Mouse (Mus musculus): ENCODE measurements around the gene Cic. TPM values are rescaled to one million over a fixed set of nuclear protein-coding genes. Genes with fewer than 3 reads are reported as not detected.
"Not testable (repeated sequence)": the region's sequence is repeated elsewhere in the genome, so short reads cannot be mapped to it uniquely, and the experiment has no call there.

The Cic gene
- polyA plus RNA-seq, 1 experiment from 2014 or later, result 46.3 TPM

DNA sequence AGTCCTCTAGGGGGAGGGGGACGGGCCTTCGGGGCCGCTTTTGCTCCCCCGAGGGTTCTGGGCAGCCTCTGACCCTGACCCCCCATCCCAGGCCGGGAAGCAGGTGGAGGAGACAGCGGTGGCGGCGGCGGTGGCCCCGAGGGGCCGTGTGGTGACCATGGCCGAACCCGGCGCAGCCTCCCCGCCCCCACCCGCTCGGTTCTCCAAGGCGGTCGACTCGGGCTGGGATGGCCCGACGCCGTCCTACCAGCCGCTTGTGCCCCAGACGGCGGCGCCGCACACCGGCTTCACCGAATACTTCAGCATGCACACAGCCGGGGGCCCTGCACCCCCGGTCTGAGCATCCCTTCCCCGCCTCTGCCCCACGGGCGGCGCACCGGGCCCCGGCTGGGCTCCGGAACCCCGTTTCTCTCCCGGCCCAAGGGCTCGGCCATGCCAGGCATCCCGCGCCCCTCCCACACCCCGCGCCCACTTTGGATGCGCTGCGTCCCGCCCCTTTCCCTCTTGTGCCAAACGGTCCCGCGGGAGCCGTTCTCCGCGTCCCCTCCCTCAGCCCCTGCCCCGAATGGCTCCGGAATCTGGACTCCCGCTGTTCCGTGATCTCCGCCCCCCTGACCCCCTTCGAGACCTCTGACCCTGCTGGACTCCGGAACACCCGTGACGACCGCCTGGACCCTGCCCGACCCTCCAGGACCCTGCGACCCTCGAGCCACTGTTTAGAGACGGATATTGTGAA is 48.0 kb downstream of the Cic start:
- Histone ChIP-seq H3K9ac (peak overlapping the region; percentile 26), H3K4me1 (peaks cover 35% of the 10 kb centered on the region), H3K36me3 (no peaks in the 10 kb centered on the region), H3K4me3 (replicated peaks) (peak overlapping the region; percentile 53), H3K9me3 (replicated peaks) (no peaks in the 10 kb centered on the region), H3K27ac (replicated peaks) (peak overlapping the region; percentile 13; the same call in 1 of the 2 replicates), H3K4me2 (replicated peaks) (peak overlapping the region; percentile 96), H3K27me3 (peaks cover 49% of the 10 kb centered on the region)
- ATAC-seq (ENCODE audit: insufficient number of reproducible peaks, low FRiP score, low TSS enrichment, low read depth), result no peak
- WGBS, result under 1% methylated on average over 67 of the region's 69 CpGs

- peaks cover 40% of the 10 kb centered on the region for H3K4me1 ChIP-seq
- H3K9ac ChIP-seq, result peak within 1 kb of the TSS; percentile 66
- H3K27ac ChIP-seq (replicated peaks), result peak within 1 kb of the TSS; percentile 88
- peak within 1 kb of the TSS; percentile 96 for H3K4me2 ChIP-seq (replicated peaks)
- no peaks in the 10 kb centered on the region for H3K36me3 ChIP-seq
- peaks cover 39% of the 10 kb centered on the region for H3K27me3 ChIP-seq
- H3K9me3 ChIP-seq (replicated peaks), result no peaks in the 10 kb centered on the region
- under 1% methylated on average over 51 of the region's 52 CpGs for WGBS
- ATAC-seq (ENCODE audit: insufficient number of reproducible peaks, low FRiP score, low TSS enrichment, low read depth), result peak; percentile 99
- peak within 1 kb of the TSS; percentile 64 for H3K4me3 ChIP-seq (replicated peaks)
Measured at GRCm38 (mm10) chr7:25316532-25317445, 49.3 kb downstream of the Cic start, which contains the start of gene Megf8. Gene Megf8 (plus strand): TSS chr7:25317164.

- Histone ChIP-seq H3K4me3 (replicated peaks) (peak overlapping the region; percentile 64), H3K9me3 (replicated peaks) (no peaks in the 10 kb centered on the region), H3K4me1 (peaks cover 45% of the 10 kb centered on the region), H3K27me3 (peaks cover 32% of the 10 kb centered on the region), H3K36me3 (no peaks in the 10 kb centered on the region), H3K4me2 (replicated peaks) (peak overlapping the region; percentile 96), H3K27ac (replicated peaks) (peak overlapping the region; percentile 88), H3K9ac (peak overlapping the region; percentile 66)
- ATAC-seq (ENCODE audit: insufficient number of reproducible peaks, low FRiP score, low TSS enrichment, low read depth), result no peak
- 11% methylated on average over 21 of the region's 21 CpGs for WGBS
Measured at GRCm38 (mm10) chr7:25317446-25317999, 50.0 kb downstream of the Cic start.

DNA sequence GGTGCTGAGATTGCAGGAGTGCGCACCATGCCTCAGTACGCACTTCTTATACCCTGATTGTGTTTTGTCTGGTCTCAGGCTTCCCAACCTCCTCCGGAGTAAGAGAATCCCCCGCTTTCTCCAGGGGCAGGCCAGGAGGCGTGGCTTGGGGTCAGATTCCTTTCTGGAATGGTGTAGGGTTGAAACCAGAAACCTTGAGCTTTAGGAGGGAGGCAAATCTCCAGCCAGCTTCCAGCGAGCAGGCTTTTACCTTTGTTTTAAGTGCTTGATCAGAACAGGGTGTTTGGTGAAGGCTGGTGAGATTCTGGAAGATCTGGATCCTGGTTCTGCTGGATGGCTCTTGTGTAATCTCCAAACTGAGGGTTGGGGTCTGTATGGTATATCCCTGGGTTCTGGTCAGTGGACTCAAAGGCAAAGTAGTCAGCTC is 54.6 kb downstream of the Cic start:
- peak; percentile 86 for ATAC-seq (ENCODE audit: insufficient number of reproducible peaks, low FRiP score, low TSS enrichment, low read depth)
- Histone ChIP-seq H3K9me3 (replicated peaks) (no peaks in the 10 kb centered on the region), H3K4me3 (replicated peaks) (peak overlapping the region; percentile 26), H3K36me3 (no peaks in the 10 kb centered on the region; the same call in 1 of the 2 replicates), H3K4me1 (peaks cover 25% of the 10 kb centered on the region), H3K4me2 (replicated peaks) (peak overlapping the region; percentile 34), H3K9ac (peak overlapping the region; percentile 2; the same call in 1 of the 2 replicates), H3K27me3 (no peaks in the 10 kb centered on the region), H3K27ac (replicated peaks) (peak overlapping the region; percentile 87)
- 5% methylated on average over 6 of the region's 6 CpGs for WGBS

DNA sequence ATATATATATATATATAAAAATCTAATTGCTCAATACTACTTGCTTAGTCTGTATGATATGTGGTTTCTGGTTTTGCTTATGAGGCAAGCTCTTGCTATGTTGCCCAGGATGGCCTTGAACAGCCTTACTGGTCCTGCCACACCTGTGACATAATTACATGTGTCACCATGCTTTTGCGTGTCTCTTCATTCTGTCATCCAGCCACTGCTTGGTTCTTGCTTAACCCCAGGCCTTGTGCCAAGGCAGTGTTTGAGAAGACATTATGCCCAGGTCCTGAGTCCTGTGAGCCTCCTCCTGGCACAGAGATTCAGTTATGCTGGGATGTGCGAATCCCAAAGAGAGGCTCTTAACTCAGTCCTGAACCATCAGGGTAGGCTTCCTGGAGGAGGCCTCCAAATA is 55.7 kb downstream of the Cic start:
- 75% methylated on average over 2 of the region's 2 CpGs for WGBS
- no peaks in the 10 kb centered on the region for H3K27me3 ChIP-seq

DNA sequence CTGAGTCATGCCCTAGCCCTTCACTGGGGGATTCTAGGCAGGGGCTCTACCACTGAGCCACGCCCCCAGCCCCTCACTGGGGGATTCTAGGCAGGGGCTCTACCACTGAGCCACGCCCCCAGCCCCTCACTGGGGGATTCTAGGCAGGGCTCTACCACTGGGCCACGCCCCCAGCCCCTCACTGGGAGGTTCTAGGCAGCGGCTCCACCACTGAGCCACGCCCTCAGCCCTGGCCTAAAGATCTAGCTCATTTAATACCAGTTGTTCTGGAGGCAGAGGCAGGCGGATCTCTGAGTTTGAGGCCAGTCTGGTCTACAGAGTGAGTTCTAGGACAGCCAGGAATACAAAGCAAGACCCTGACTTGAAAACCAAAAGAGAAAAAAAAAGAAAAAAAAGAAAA is 57.9 kb downstream of the Cic start:
- not testable (repeated sequence) for H3K4me3 ChIP-seq (replicated peaks); ATAC-seq (ENCODE audit: insufficient number of reproducible peaks, low FRiP score, low TSS enrichment, low read depth); H3K27ac ChIP-seq (replicated peaks); H3K9me3 ChIP-seq (replicated peaks); H3K27me3 ChIP-seq; H3K4me2 ChIP-seq (replicated peaks); H3K9ac ChIP-seq
- H3K36me3 ChIP-seq, result peaks cover 19% of the 10 kb centered on the region
- 89% methylated on average over 6 of the region's 6 CpGs for WGBS
- peaks cover 10% of the 10 kb centered on the region for H3K4me1 ChIP-seq

More for the DNA sequence above, 55.7 kb downstream of the Cic start:
- peaks cover 15% of the 10 kb centered on the region for H3K4me1 ChIP-seq
- no peak overlapping the region for H3K27ac ChIP-seq (replicated peaks)
- peaks cover 8% of the 10 kb centered on the region; the same call in 1 of the 2 replicates for H3K36me3 ChIP-seq
- H3K9ac ChIP-seq, result no peak overlapping the region
- H3K4me2 ChIP-seq (replicated peaks), result no peak overlapping the region
- no peaks in the 10 kb centered on the region for H3K9me3 ChIP-seq (replicated peaks)
- ATAC-seq (ENCODE audit: insufficient number of reproducible peaks, low FRiP score, low TSS enrichment, low read depth), result no peak
- H3K4me3 ChIP-seq (replicated peaks), result no peak overlapping the region

GRCm38 (mm10) chr7:25326233-25326632 is 58.7 kb downstream of the Cic start:
- Histone ChIP-seq H3K9ac (no peak overlapping the region), H3K4me1 (peaks cover 10% of the 10 kb centered on the region), H3K4me2 (replicated peaks) (no peak overlapping the region), H3K27me3 (no peaks in the 10 kb centered on the region), H3K4me3 (replicated peaks) (no peak overlapping the region), H3K9me3 (replicated peaks) (no peaks in the 10 kb centered on the region), H3K27ac (replicated peaks) (no peak overlapping the region), H3K36me3 (peaks cover 27% of the 10 kb centered on the region)
- no peak for ATAC-seq (ENCODE audit: insufficient number of reproducible peaks, low FRiP score, low TSS enrichment, low read depth)
- 64% methylated on average over 8 of the region's 8 CpGs for WGBS

- Histone ChIP-seq H3K4me2 (replicated peaks) (no peak overlapping the region), H3K27me3 (no peaks in the 10 kb centered on the region), H3K4me1 (peaks cover 5% of the 10 kb centered on the region; the same call in 1 of the 2 replicates), H3K9ac (no peak overlapping the region), H3K4me3 (replicated peaks) (no peak overlapping the region), H3K36me3 (peaks cover 63% of the 10 kb centered on the region), H3K27ac (replicated peaks) (no peak overlapping the region), H3K9me3 (replicated peaks) (no peaks in the 10 kb centered on the region)
- ATAC-seq (ENCODE audit: insufficient number of reproducible peaks, low FRiP score, low TSS enrichment, low read depth), result 0 out of 2 replicates have a peak, but pooled peaks have one; percentile 56
- WGBS, result 42% methylated on average over 16 of the region's 16 CpGs
Measured at GRCm38 (mm10) chr7:25333596-25334307, 66.2 kb downstream of the Cic start.

DNA sequence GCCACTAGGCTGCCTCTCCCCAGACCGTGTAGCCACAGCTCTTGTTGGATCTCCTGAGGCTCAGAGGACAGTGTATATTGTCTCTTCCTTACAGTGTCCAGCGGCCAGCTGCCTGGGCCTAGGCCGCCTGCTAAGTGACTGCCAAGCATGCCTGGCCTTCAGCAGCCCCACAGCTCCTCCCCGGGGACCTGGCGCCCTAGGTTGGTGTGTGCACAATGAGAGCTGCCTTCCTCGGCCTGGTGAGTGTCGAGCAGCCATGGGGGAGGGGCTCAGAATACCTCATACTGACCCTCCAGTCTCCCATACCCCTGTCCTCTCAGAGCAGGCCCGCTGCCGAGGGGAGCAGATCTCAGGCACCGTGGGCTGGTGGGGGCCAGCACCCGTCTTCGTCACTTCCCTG is 67.0 kb downstream of the Cic start:
- Histone ChIP-seq H3K27me3 (no peaks in the 10 kb centered on the region), H3K9ac (no peak overlapping the region), H3K4me2 (replicated peaks) (no peak overlapping the region), H3K4me3 (replicated peaks) (no peak overlapping the region), H3K4me1 (peaks cover 5% of the 10 kb centered on the region; the same call in 1 of the 2 replicates), H3K36me3 (peaks cover 69% of the 10 kb centered on the region), H3K9me3 (replicated peaks) (no peaks in the 10 kb centered on the region), H3K27ac (replicated peaks) (no peak overlapping the region)
- WGBS, result 89% methylated on average over 12 of the region's 12 CpGs
- 0 out of 2 replicates have a peak, but pooled peaks have one; percentile 18 for ATAC-seq (ENCODE audit: insufficient number of reproducible peaks, low FRiP score, low TSS enrichment, low read depth)

DNA sequence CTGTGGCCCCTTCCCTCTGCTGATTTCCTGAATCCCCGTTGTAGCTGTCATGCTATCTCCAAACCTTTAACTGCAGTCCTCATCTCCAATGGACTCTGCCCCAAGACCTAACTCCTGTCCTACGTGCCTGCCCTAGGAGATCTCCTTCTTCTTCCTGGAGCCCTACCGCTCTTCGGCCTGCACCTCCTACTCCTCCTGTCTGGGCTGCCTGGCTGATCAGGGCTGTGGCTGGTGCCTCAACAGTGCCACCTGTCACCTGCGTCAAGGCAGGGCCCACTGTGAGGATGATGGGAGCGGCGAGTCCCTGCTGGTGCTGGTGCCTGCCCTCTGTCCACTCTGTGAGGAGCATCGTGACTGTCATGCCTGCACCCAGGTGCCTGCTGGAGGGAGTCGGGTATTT is 71.8 kb downstream of the Cic start:
- Histone ChIP-seq H3K27ac (replicated peaks) (no peak overlapping the region), H3K9ac (no peak overlapping the region), H3K4me2 (replicated peaks) (no peak overlapping the region), H3K27me3 (no peaks in the 10 kb centered on the region), H3K4me1 (no peaks in the 10 kb centered on the region), H3K9me3 (replicated peaks) (no peaks in the 10 kb centered on the region), H3K36me3 (peaks cover 84% of the 10 kb centered on the region), H3K4me3 (replicated peaks) (no peak overlapping the region)
- WGBS, result 90% methylated on average over 9 of the region's 9 CpGs
- no peak for ATAC-seq (ENCODE audit: insufficient number of reproducible peaks, low FRiP score, low TSS enrichment, low read depth)

Measured in embryonic facial prominence, embryonic 15.5 days (tissue).